Mouse (Mus musculus) G1E (cell line): ENCODE data around the gene Rasgef1a.

Experiments
- CTCF ChIP-seq: IDR thresholded peaks from 2 replicates; pipeline ENCODE4 v1.5.1; 2012; ENCODE audit warnings: low read depth, low read length, inconsistent platforms, mixed read lengths
- TAL1 ChIP-seq: conservative IDR thresholded peaks from 2 replicates; pipeline ENCODE4 v1.6.1; 2012; ENCODE audit warnings: low read depth, low read length, inconsistent platforms, mixed read lengths

- TF ChIP-seq CTCF (no peak), TAL1 (no peak)
These were observed 24.1 kb upstream of the Rasgef1a start for GRCm38 (mm10) chr6:117987173-117987572.
